Mouse (Mus musculus) midbrain, postnatal 0 days (tissue): Measurements from ENCODE around the gene Marcks. TPM values are rescaled to one million over a fixed set of nuclear protein-coding genes. Genes with fewer than 3 reads are reported as not detected.
A peak's percentile ranks its signal among the peaks of the same experiment; 100 is the strongest.

ENCODE experiments used
- ATAC-seq: fragments of 200-750 bp; cut with Nextera tagmentation; 2 replicates; pipeline ENCODE4 v1.8.0; 2017; ENCODE audit warnings: moderate number of reproducible peaks, mild to moderate bottlenecking, moderate TSS enrichment, moderate library complexity; ENCODE audit not compliant: low FRiP score
- DNase-seq: peaks from one replicate; pipeline ENCODE4 v3.0.0-alpha.2; 2015; ENCODE audit warnings: low spot score
- H3K27ac ChIP-seq: fragments of 300-500 bp; sonication (generic); 2 replicates; pipeline ENCODE4 v1.5.1; 2014; ENCODE audit warnings: low read depth, mild to moderate bottlenecking, low read length, mixed read lengths
- H3K27me3 ChIP-seq: fragments of 300-500 bp; sonication (generic); 2 replicates; pipeline ENCODE4 v1.6.1; 2014; ENCODE audit warnings: low read length, control low read depth, mixed read lengths; ENCODE audit not compliant: insufficient read depth
- H3K36me3 ChIP-seq: fragments of 300-500 bp; sonication (generic); 2 replicates; pipeline ENCODE4 v1.6.1; 2014; ENCODE audit warnings: low read length, control low read depth, mixed read lengths; ENCODE audit not compliant: insufficient read depth
- H3K4me1 ChIP-seq: fragments of 300-500 bp; sonication (generic); 2 replicates; pipeline ENCODE4 v1.6.1; 2014; ENCODE audit warnings: mild to moderate bottlenecking, control low read depth, antibody characterized with exemption, low read length, mixed read lengths; ENCODE audit not compliant: insufficient read depth
- H3K4me2 ChIP-seq: fragments of 300-500 bp; sonication (generic); 2 replicates; pipeline ENCODE4 v1.6.1; 2014; ENCODE audit warnings: low read depth, mild to moderate bottlenecking, low read length, mixed read lengths; ENCODE audit not compliant: poor library complexity, severe bottlenecking
- H3K4me3 ChIP-seq: fragments of 300-500 bp; sonication (generic); 2 replicates; pipeline ENCODE4 v1.5.1; 2014; ENCODE audit warnings: low read depth, mild to moderate bottlenecking, low read length, moderate library complexity
- H3K9ac ChIP-seq: fragments of 300-500 bp; sonication (generic); replicated peaks from 2 replicates; pipeline ENCODE4 v1.6.1; 2014; ENCODE audit warnings: mild to moderate bottlenecking, low read length, moderate library complexity, mixed read lengths; ENCODE audit not compliant: poor library complexity, severe bottlenecking
- H3K9me3 ChIP-seq: fragments of 300-500 bp; sonication (generic); 2 replicates; pipeline ENCODE4 v1.6.1; 2016; ENCODE audit warnings: low read length, control low read depth
- CTCF ChIP-seq: IDR thresholded peaks from 2 replicates; pipeline ENCODE4 v1.5.1; 2016; ENCODE audit warnings: antibody characterized with exemption, mild to moderate bottlenecking
- WGBS: fragments of 180-500 bp; shearing (Covaris S2); extraction: QIAGEN DNeasy Blood & Tissue Kit; methylation state at CpG from one replicate; pipeline ENCODE4 v1.1.7; 2014; 5-methylcytosine and 5-hydroxymethylcytosine counted together
- polyA plus RNA-seq: library from polyadenylated mRNA; unstranded; fragments of >200 nt; fragmentation: Nextera tagmentation; extraction: Ambion mirVana; gene quantifications from 2 replicates; pipeline ENCODE4 v1.2.1, GENCODE M21; 2015
- total RNA-seq: library from RNA; depleted of rRNA; stranded (reverse); fragments of >200 nt; gene quantifications from 2 replicates; pipeline ENCODE4 v1.2.3, GENCODE M21; 2014

Gene Marcks
- total and polyA plus RNA-seq, 2 experiments from 2014 or later: 265 to 488 TPM

DNA sequence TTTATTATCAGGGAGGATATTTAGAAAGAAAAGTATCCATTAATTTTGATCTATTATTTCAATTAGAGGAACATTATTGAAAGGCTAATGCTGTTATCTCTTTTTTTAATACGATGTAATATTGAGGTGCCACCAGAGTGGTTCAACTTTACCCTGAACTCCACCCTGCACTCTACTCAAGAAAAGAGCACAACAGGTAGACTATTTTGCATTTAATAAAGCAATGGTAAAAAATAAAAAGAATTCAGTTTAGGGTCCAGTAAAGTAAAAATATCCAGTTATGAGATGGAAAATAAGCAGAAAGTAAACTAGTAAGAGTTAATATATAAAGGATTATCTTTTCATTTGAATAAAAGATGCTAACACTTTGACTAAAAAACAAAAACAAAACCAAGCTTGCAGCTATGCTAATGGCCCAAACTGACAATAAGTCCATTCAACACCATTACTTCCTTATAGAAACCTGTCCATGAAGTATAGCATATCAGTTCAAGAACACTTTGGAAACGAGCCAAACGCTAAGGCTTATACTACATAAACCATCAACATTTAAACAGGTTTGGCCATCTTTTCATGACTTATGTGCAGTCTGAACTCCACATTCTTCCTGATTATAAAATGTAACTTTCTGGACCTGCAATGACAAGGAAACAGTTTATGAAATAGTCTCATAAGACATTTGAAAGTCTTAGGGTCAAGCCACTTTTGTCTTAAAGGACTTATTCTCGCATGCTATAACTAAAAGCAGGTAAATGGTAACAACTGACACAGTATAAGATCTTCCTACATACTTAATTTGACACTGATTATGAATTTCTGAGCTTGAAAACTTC, 4.6 kb downstream of the Marcks start:
- ATAC-seq (no peak), DNase-seq (no peak)
- H3K9ac ChIP-seq: 0 out of 2 replicates have a peak overlapping the region, but pooled peaks have one; percentile 14
- H3K27ac ChIP-seq: no peak overlapping the region
- H3K4me2 ChIP-seq: peak overlapping the region; percentile 74
- H3K4me1 ChIP-seq: peaks cover 3% of the 10 kb centered on the region; the same call in 1 of the 2 replicates
- H3K36me3 ChIP-seq: peaks cover 7% of the 10 kb centered on the region; the same call in 1 of the 2 replicates
- no peaks in the 10 kb centered on the region for H3K9me3 ChIP-seq
- no peak for TF ChIP-seq CTCF
- peak overlapping the region; percentile 75 for H3K4me3 ChIP-seq
- H3K27me3 ChIP-seq: no peaks in the 10 kb centered on the region
- 62% methylated on average over 4 of the region's 4 CpGs for WGBS

DNA sequence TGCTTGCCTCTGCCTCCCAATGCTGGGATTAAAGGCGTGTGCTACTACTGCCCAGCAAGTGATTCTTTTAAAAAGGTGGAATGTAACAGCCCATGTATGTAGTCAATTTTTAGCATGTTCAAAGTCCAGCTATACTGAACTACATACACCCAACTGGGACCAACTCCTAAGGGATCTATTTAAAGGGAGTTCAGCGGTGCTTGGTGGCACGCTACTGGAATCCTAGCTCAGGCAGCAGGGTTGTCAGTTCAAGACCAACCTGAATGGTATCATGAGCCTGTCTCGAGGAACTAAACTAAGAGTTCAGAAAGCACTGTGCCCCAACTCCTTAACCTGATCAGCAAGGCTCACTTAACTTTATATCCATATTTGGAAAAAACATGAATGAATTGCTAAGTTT, 6.0 kb downstream of the Marcks start:
- no peak for TF ChIP-seq CTCF
- ATAC-seq (no peak), DNase-seq (no peak)
- Histone ChIP-seq H3K4me3 (no peak overlapping the region), H3K36me3 (peaks cover 7% of the 10 kb centered on the region; the same call in 1 of the 2 replicates), H3K9ac (no peak overlapping the region), H3K4me1 (peaks cover 3% of the 10 kb centered on the region; the same call in 1 of the 2 replicates), H3K4me2 (no peak overlapping the region; the same call in 1 of the 2 replicates), H3K27me3 (no peaks in the 10 kb centered on the region), H3K27ac (no peak overlapping the region), H3K9me3 (no peaks in the 10 kb centered on the region)
- 89% methylated on average over 4 of the region's 4 CpGs for WGBS

DNA sequence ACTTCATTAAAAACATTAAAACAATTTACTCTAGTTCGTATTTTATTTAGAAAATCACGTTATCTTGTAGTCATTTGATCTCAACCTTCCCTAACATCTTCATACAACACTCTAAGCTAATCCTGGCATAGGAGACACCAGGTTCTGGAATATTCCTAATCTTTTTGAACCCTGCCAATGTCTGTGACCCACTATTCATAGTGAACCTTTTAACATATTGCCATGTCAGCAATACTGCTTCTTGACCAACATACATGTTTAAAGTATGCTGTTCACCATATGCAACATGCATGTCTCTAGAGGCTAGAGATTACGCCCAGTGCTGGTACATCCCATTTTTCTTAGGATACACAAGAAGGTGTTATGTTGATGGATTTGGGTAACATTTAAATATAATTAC, 9.1 kb downstream of the Marcks start:
- Histone ChIP-seq H3K27ac (no peak overlapping the region), H3K4me3 (no peak overlapping the region), H3K27me3 (no peaks in the 10 kb centered on the region), H3K36me3 (no peaks in the 10 kb centered on the region), H3K9ac (no peak overlapping the region), H3K4me2 (no peak overlapping the region), H3K4me1 (peaks cover 3% of the 10 kb centered on the region; the same call in 1 of the 2 replicates), H3K9me3 (no peaks in the 10 kb centered on the region)
- ATAC-seq (no peak), DNase-seq (no peak)
- WGBS: 92% methylated on average over 3 of the region's 3 CpGs
- TF ChIP-seq CTCF: no peak

DNA sequence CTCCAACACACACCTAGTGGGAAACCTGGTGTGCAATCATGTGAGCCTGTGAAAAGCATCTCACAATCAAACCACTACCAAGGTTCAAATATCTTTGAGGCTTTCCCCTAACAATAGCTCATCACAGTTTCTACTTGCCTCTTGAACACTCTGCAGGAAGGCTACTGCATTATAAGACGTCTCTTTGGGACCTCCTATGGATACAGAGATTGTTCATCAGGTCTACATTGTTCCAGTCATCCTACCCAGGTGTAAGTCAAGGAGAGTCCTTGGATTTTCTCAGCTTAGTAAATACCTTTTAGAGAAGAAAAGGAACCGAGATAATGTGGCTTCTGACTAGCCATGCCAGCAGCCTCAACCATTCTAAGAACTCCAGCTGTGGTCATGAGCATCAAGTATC, 23.4 kb downstream of the Marcks start:
- Histone ChIP-seq H3K36me3 (no peaks in the 10 kb centered on the region), H3K4me1 (no peaks in the 10 kb centered on the region), H3K27ac (no peak overlapping the region), H3K27me3 (no peaks in the 10 kb centered on the region), H3K4me3 (no peak overlapping the region), H3K9ac (no peak overlapping the region), H3K4me2 (no peak overlapping the region), H3K9me3 (no peaks in the 10 kb centered on the region)
- 75% methylated on average over 2 of the region's 2 CpGs for WGBS
- ATAC-seq (no peak), DNase-seq (no peak)
- no peak for TF ChIP-seq CTCF

DNA sequence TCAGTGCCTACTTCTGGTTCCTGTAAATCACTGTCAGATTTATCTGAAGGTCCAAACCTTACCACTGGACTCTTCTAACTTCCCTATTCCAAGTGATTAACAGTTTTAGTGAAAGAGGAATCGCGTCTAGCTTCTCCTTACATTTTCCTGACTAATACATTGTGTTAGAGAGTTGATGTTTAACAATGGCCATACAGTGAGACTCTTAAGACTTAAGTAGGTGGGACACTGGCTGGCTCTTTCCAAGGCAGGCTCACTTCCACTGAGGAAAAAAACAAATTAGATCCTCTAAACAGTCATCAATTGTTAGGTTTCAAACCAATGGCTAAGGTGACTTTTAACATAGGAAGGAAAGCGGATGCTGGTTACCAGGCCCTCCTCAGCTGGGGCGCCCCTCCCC, 25.9 kb downstream of the Marcks start:
- H3K9ac ChIP-seq: no peak overlapping the region
- no peak overlapping the region for H3K4me2 ChIP-seq
- ATAC-seq (no peak), DNase-seq (no peak)
- TF ChIP-seq CTCF: no peak
- no peaks in the 10 kb centered on the region for H3K36me3 ChIP-seq
- no peaks in the 10 kb centered on the region for H3K9me3 ChIP-seq
- no peaks in the 10 kb centered on the region for H3K4me1 ChIP-seq
- WGBS: 89% methylated on average over 4 of the region's 4 CpGs
- no peak overlapping the region for H3K4me3 ChIP-seq
- no peaks in the 10 kb centered on the region for H3K27me3 ChIP-seq
- no peak overlapping the region for H3K27ac ChIP-seq

DNA sequence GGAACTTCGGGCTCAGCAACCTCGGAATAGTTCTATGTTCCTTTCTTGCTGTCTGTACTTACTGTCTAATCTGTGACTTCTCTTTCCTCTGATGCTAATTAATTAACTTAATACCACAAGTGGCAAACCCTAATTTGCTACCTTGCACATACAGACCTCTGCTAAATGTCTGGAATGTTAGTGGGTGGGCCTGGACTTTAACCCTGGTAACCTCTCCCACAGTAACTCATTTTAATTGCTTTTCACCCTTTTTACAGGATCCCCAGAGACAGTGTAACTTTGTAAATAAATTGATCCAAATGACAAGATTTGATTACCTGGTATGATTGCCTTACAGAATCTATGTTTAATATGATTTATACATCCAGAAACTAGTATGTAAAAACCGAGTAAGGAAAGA, 26.4 kb downstream of the Marcks start:
- no peak overlapping the region for H3K4me2 ChIP-seq
- WGBS: 89% methylated on average over 3 of the region's 3 CpGs
- no peak for ATAC-seq
- no peak overlapping the region for H3K9ac ChIP-seq
- no peak overlapping the region for H3K4me3 ChIP-seq
- DNase-seq: no peak
- no peaks in the 10 kb centered on the region for H3K9me3 ChIP-seq
- H3K27ac ChIP-seq: no peak overlapping the region
- H3K4me1 ChIP-seq: no peaks in the 10 kb centered on the region
- H3K36me3 ChIP-seq: no peaks in the 10 kb centered on the region
- H3K27me3 ChIP-seq: no peaks in the 10 kb centered on the region
- TF ChIP-seq CTCF: no peak
